Mouse (Mus musculus): ENCODE data around the gene Aldh3b2. TPM values are rescaled to one million over a fixed set of nuclear protein-coding genes. Genes with fewer than 3 reads are reported as not detected.
A peak's percentile ranks its signal among the peaks of the same experiment; 100 is the strongest.

Aldh3b2 gene
- 0.15 TPM in 1 of 2 replicates, not detected in the other for polyA plus RNA-seq (2015; fragmentation: Nextera tagmentation; extraction: Ambion mirVana)

- ATAC-seq = no peak
- Histone ChIP-seq H3K4me1 (no peaks in the 10 kb centered on the region), H3K4me2 (no peak within 1 kb of the TSS), H3K9me3 (replicated peaks) (no peaks in the 10 kb centered on the region), H3K27ac (no peak within 1 kb of the TSS), H3K27me3 (no peaks in the 10 kb centered on the region), H3K36me3 (ENCODE audit: poor library complexity, severe bottlenecking) (no peaks in the 10 kb centered on the region), H3K9ac (no peak within 1 kb of the TSS), H3K4me3 (no peak within 1 kb of the TSS)
- 64% methylated on average over 9 of the region's 9 CpGs for WGBS
Observed at GRCm38 (mm10) chr19:3972229-3972628, at the start of gene Aldh3b2. Gene Aldh3b2, plus strand, starts transcription at chr19:3972328.

GRCm38 (mm10) chr19:3922661-3923371, 49.3 kb upstream of the Aldh3b2 start:
- 52% methylated on average over 10 of the region's 10 CpGs for WGBS
- Histone ChIP-seq H3K36me3 (ENCODE audit: poor library complexity, severe bottlenecking) (no peaks in the 10 kb centered on the region), H3K4me2 (no peak overlapping the region), H3K9me3 (replicated peaks) (no peaks in the 10 kb centered on the region), H3K27me3 (no peaks in the 10 kb centered on the region), H3K27ac (no peak overlapping the region), H3K9ac (no peak overlapping the region), H3K4me3 (no peak overlapping the region), H3K4me1 (no peaks in the 10 kb centered on the region)
- no peak for ATAC-seq

- H3K4me2 ChIP-seq = no peak overlapping the region
- no peaks in the 10 kb centered on the region for H3K4me1 ChIP-seq
- H3K27ac ChIP-seq = no peak overlapping the region
- H3K4me3 ChIP-seq = no peak overlapping the region
- no peak overlapping the region for H3K9ac ChIP-seq
- H3K27me3 ChIP-seq = no peaks in the 10 kb centered on the region
- WGBS = 67% methylated on average over 13 of the region's 13 CpGs
- H3K9me3 ChIP-seq (replicated peaks) = no peaks in the 10 kb centered on the region
- ATAC-seq = no peak
- no peaks in the 10 kb centered on the region for H3K36me3 ChIP-seq (ENCODE audit: poor library complexity, severe bottlenecking)
Observed at GRCm38 (mm10) chr19:3923586-3923985, 48.5 kb upstream of the Aldh3b2 start.

GRCm38 (mm10) chr19:3924190-3924589, 47.9 kb upstream of the Aldh3b2 start:
- Histone ChIP-seq H3K9ac (no peak overlapping the region), H3K27me3 (no peaks in the 10 kb centered on the region), H3K36me3 (ENCODE audit: poor library complexity, severe bottlenecking) (no peaks in the 10 kb centered on the region), H3K4me1 (peaks cover 4% of the 10 kb centered on the region), H3K4me2 (no peak overlapping the region), H3K9me3 (replicated peaks) (no peaks in the 10 kb centered on the region), H3K4me3 (no peak overlapping the region), H3K27ac (no peak overlapping the region)
- 88% methylated on average over 8 of the region's 8 CpGs for WGBS
- ATAC-seq = no peak

DNA sequence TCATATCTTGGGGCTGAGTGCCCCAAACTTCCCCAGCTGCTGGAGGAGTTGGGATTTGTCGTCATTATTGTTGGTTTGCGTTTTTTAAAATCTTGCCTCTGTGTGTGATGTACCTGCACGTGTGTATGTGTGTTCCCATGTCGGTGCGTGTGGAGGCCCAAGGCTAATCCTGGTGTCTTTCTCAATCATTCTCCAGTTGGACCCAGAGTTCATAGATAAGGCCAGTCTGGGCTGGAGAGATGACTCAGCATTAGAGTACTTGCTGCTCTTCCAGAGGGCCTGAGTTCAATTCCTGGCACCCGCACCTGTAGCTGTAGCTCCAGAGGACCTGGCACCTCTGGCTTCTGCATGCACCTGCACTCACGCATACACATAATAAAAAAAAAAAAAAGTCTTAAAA, 47.3 kb upstream of the Aldh3b2 start:
- H3K4me3 ChIP-seq = no peak overlapping the region
- H3K27ac ChIP-seq = no peak overlapping the region
- WGBS = 96% methylated on average over 7 of the region's 7 CpGs
- H3K36me3 ChIP-seq (ENCODE audit: poor library complexity, severe bottlenecking) = no peaks in the 10 kb centered on the region
- no peak overlapping the region for H3K4me2 ChIP-seq
- peaks cover 11% of the 10 kb centered on the region for H3K4me1 ChIP-seq
- no peaks in the 10 kb centered on the region for H3K27me3 ChIP-seq
- no peaks in the 10 kb centered on the region for H3K9me3 ChIP-seq (replicated peaks)
- no peak for ATAC-seq
- no peak overlapping the region for H3K9ac ChIP-seq

GRCm38 (mm10) chr19:3925859-3926258, 46.3 kb upstream of the Aldh3b2 start:
- H3K4me2 ChIP-seq = no peak overlapping the region
- no peak for ATAC-seq
- H3K36me3 ChIP-seq (ENCODE audit: poor library complexity, severe bottlenecking) = no peaks in the 10 kb centered on the region
- peaks cover 19% of the 10 kb centered on the region for H3K4me1 ChIP-seq
- no peaks in the 10 kb centered on the region for H3K27me3 ChIP-seq
- no peaks in the 10 kb centered on the region for H3K9me3 ChIP-seq (replicated peaks)
- no peak overlapping the region for H3K9ac ChIP-seq
- no peak overlapping the region for H3K4me3 ChIP-seq
- WGBS = 85% methylated on average over 6 of the region's 6 CpGs
- no peak overlapping the region for H3K27ac ChIP-seq

GRCm38 (mm10) chr19:3926279-3926678, 45.8 kb upstream of the Aldh3b2 start:
- Histone ChIP-seq H3K27ac (no peak overlapping the region), H3K4me2 (no peak overlapping the region), H3K36me3 (ENCODE audit: poor library complexity, severe bottlenecking) (no peaks in the 10 kb centered on the region), H3K4me3 (no peak overlapping the region), H3K27me3 (no peaks in the 10 kb centered on the region), H3K4me1 (peaks cover 20% of the 10 kb centered on the region), H3K9me3 (replicated peaks) (no peaks in the 10 kb centered on the region), H3K9ac (no peak overlapping the region)
- 66% methylated on average over 3 of the region's 3 CpGs for WGBS
- no peak for ATAC-seq

- no peak for ATAC-seq
- Histone ChIP-seq H3K9me3 (replicated peaks) (no peaks in the 10 kb centered on the region), H3K4me2 (no peak overlapping the region), H3K4me3 (no peak overlapping the region), H3K27me3 (no peaks in the 10 kb centered on the region), H3K9ac (no peak overlapping the region), H3K4me1 (peaks cover 20% of the 10 kb centered on the region), H3K36me3 (ENCODE audit: poor library complexity, severe bottlenecking) (no peaks in the 10 kb centered on the region), H3K27ac (no peak overlapping the region)
- WGBS = 69% methylated on average over 6 of the region's 6 CpGs
Observed at GRCm38 (mm10) chr19:3926685-3927084, 45.4 kb upstream of the Aldh3b2 start.

DNA sequence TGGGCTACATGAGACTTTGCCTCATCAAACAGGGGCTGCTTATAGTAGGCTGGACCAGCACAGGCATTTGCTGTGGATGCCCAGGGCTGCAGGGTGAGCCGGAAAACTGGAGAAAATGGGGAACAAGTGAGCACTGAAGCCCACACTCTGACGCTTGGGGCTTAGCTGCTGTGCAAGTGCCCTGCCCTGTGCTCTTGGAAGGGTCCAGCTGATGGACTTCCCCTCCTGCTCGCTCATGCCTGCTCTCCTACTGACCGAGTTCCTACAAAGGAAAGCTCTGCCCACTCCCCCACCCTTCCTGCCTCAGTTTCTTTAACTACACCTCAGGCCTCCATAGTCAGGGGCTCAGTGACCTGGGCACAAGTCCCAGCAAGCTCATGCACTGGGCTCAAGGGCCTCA, 44.1 kb upstream of the Aldh3b2 start:
- Histone ChIP-seq H3K9me3 (replicated peaks) (no peaks in the 10 kb centered on the region), H3K4me2 (no peak overlapping the region), H3K27ac (no peak overlapping the region), H3K27me3 (no peaks in the 10 kb centered on the region), H3K36me3 (ENCODE audit: poor library complexity, severe bottlenecking) (no peaks in the 10 kb centered on the region), H3K9ac (no peak overlapping the region), H3K4me3 (no peak overlapping the region), H3K4me1 (peaks cover 20% of the 10 kb centered on the region)
- 93% methylated on average over 4 of the region's 4 CpGs for WGBS
- no peak for ATAC-seq

- 75% methylated on average over 4 of the region's 4 CpGs for WGBS
Observed at GRCm38 (mm10) chr19:3928779-3929178, 43.3 kb upstream of the Aldh3b2 start.

DNA sequence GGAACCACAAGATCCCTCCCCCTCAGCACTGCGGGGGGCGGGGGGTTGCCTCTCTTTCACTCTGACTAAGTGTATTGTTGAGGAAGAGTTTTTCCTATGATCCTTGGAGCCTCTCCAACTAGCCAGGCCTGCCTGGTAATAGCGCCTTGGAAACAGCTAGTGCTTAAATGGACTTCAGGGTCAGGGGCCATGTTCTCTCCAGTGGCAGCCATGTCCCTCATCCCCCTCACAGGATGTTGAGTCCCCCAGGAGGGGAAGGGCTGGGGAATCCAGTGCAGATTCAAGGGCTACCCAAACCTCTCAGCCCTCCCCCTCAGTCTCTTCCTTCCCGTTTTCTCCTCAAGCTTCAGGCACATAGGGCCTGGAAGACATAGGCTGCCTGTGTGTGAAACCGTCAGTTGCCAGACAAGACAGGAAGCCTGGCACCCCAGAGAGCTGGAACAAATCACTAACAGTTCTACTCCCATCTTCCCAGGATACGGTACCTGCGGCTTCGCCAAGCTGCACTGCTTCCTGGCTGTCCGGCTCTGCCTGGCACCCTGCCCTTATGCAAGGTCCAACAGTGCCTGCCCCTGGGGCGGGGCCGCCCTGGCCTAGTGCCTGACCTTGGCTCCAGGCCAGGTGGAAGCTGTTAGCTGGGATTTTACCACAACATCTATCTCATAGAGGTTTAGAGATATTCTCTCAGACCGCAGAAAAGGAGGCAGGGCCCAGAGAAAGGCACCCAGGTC, 42.8 kb upstream of the Aldh3b2 start, which contains the start of gene Aldh3b1:
Gene Aldh3b1, minus strand, starts transcription at position 598 of the 731 bp plus-strand sequence.
- H3K4me3 ChIP-seq = no peak within 1 kb of the TSS
- 62% methylated on average over 12 of the region's 12 CpGs for WGBS
- peak within 1 kb of the TSS; percentile 33; the same call in 1 of the 2 replicates for H3K27ac ChIP-seq
- H3K9me3 ChIP-seq (replicated peaks) = no peaks in the 10 kb centered on the region
- H3K4me1 ChIP-seq = peaks cover 20% of the 10 kb centered on the region
- ATAC-seq = 0 out of 2 replicates have a peak, but pooled peaks have one; percentile 48
- no peaks in the 10 kb centered on the region for H3K36me3 ChIP-seq (ENCODE audit: poor library complexity, severe bottlenecking)
- H3K4me2 ChIP-seq = no peak within 1 kb of the TSS
- 0 out of 2 replicates have a peak, but pooled peaks cover 5% of the 10 kb centered on the region for H3K27me3 ChIP-seq
- no peak within 1 kb of the TSS for H3K9ac ChIP-seq

More at GRCm38 (mm10) chr19:3928779-3929178, 43.3 kb upstream of the Aldh3b2 start:
- H3K27ac ChIP-seq = no peak overlapping the region; the same call in 1 of the 2 replicates
- H3K4me3 ChIP-seq = no peak overlapping the region
- H3K36me3 ChIP-seq (ENCODE audit: poor library complexity, severe bottlenecking) = no peaks in the 10 kb centered on the region
- H3K4me1 ChIP-seq = peaks cover 20% of the 10 kb centered on the region
- no peak for ATAC-seq
- no peak overlapping the region for H3K4me2 ChIP-seq
- H3K9ac ChIP-seq = no peak overlapping the region
- H3K27me3 ChIP-seq = 0 out of 2 replicates have a peak, but pooled peaks cover 2% of the 10 kb centered on the region
- no peaks in the 10 kb centered on the region for H3K9me3 ChIP-seq (replicated peaks)

DNA sequence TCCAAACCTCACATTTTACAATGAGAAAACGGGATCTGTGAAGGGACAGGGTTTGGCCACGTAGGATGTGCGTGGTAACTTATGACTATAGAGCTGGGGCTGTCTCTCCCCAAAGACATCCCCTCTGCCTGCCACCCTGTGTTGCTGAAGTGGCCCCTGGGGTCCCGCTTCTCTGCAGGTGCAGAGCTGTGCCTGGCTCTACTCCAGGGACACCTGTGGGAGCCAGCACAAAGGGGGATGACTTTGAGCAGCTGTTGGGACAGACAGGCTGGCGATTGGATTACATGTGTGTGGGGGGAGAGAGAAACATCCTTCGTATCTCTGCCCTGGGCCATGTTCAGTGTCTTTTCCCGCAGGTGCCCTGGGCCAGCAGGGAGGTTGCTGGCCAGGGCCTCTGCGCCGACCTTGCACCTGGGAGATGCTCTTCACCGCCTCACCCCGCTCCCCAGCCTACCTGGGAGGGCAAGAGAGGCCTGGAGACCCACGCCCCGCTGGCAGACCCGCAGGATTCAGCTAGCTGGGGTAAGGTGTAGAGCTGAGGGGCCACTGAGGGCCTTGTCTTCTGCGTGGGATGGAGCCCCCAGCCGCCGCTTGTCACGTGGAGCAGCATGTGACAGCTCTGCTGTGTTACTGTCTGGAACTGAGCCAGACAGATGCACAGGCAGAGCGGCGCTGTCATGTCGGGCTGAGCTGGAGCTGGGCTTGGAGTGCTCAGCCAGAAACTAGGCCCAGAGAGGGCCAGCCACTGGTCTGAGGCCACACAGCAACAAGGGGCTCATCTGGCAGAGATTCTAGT, 41.7 kb upstream of the Aldh3b2 start:
- ATAC-seq = no peak
- H3K9me3 ChIP-seq (replicated peaks) = no peaks in the 10 kb centered on the region
- H3K4me2 ChIP-seq = no peak overlapping the region
- WGBS = 75% methylated on average over 20 of the region's 21 CpGs
- peaks cover 25% of the 10 kb centered on the region for H3K4me1 ChIP-seq
- no peak overlapping the region for H3K9ac ChIP-seq
- H3K27ac ChIP-seq = no peak overlapping the region
- H3K36me3 ChIP-seq (ENCODE audit: poor library complexity, severe bottlenecking) = no peaks in the 10 kb centered on the region
- peaks cover 12% of the 10 kb centered on the region for H3K27me3 ChIP-seq
- no peak overlapping the region for H3K4me3 ChIP-seq

Measured in forebrain, embryonic 13.5 days (tissue).